In the genomic region with DNA sequence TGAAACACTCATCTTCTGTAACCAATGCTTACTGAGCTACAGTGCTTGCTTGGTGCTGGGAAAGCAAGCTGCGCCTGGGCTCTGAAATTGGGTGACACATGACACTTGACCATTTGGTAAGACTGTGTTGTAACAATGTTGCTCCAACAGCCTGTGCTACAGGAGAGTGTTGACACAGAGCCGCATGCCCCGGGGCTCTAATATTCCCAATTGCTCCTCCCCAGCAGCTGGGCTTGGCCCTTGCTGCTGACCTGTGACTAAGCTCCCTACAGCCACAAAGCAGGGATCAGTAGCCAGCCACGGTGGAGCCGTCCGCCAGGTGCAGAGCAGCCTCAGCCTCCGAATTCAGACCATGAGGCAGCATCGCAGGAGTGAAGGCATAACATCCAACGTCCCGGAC, we compare ENCODE assay signal across 10 mouse cellular contexts. TPM values are rescaled to one million over a fixed set of nuclear protein-coding genes. Genes with fewer than 3 reads are reported as not detected.
DNase-seq lines count a peak whose midpoint lies in the region; ATAC-seq and TF ChIP-seq lines count a peak whose summit lies in the region.
"Had no signal": no experiment of that assay in that cellular context is flagged by ENCODE, and none has a peak within 500 bp of the region (broad histone marks: within the 10 kb centered on the region; RNA-seq: fewer than 3 reads in every experiment).

No protein-coding gene starts in this region.

- H3K4me2 ChIP-seq in liver, embryonic 11.5 days: no peak overlapping the region
- no peak overlapping the region for H3K4me2 ChIP-seq in liver, embryonic 12.5 days
- H3K4me2 ChIP-seq: limb, embryonic 15.5 days had no signal

- no peak overlapping the region for H3K4me3 ChIP-seq in liver, embryonic 11.5 days (ENCODE audit: low read depth, low read length)
- H3K4me3 ChIP-seq in bone marrow, adult 2 months (replicated peaks; ENCODE audit: control insufficient read depth, low read depth, low read length): peak overlapping the region; percentile 62
- no peak overlapping the region for H3K4me3 ChIP-seq in liver, embryonic 12.5 days
- H3K4me3 ChIP-seq: limb, embryonic 15.5 days had no signal

- no peaks in the 10 kb centered on the region; the same call in 1 of the 2 replicates for H3K4me1 ChIP-seq in liver, embryonic 11.5 days (replicated peaks; ENCODE audit: control insufficient read depth, insufficient read depth, low read length)
- peaks cover 2% of the 10 kb centered on the region for H3K4me1 ChIP-seq in bone marrow, adult 2 months (ENCODE audit: control insufficient read depth, insufficient read depth, low read length)
- H3K4me1 ChIP-seq in liver, embryonic 12.5 days: peaks cover 26% of the 10 kb centered on the region

- peak; percentile 25; the same call in 1 of the 2 replicates for TF ChIP-seq POLR2A in bone marrow, adult 2 months (IDR thresholded peaks at IDR 0.05; ENCODE audit: borderline replicate concordance, control insufficient read depth, low read depth, low read length)

- no peaks in the 10 kb centered on the region for H3K27me3 ChIP-seq in liver, embryonic 11.5 days (replicated peaks; ENCODE audit: control insufficient read depth, insufficient read depth, low read length)
- H3K27me3 ChIP-seq in liver, embryonic 12.5 days (replicated peaks): peaks cover 20% of the 10 kb centered on the region
- H3K27me3 ChIP-seq: limb, embryonic 15.5 days had no signal

- no peak for ATAC-seq in liver, embryonic 11.5 days (replicated peaks; ENCODE audit: low FRiP score)
- ATAC-seq in liver, embryonic 12.5 days: peak; percentile 35; the same call in 1 of the 2 replicates
- ATAC-seq in monocyte, adult 5-6 weeks (replicated peaks; ENCODE audit: insufficient number of reproducible peaks, low FRiP score, low TSS enrichment, poor library complexity, severe bottlenecking): no peak
- ATAC-seq: intestine, embryonic 16.5 days had no signal

- TF ChIP-seq CTCF in bone marrow, adult 2 months (IDR thresholded peaks at IDR 0.05; ENCODE audit: control insufficient read depth, insufficient read depth, low read length): no peak

- H3K9ac ChIP-seq in liver, embryonic 11.5 days (ENCODE audit: low read depth, low read length): no peak overlapping the region
- no peak overlapping the region for H3K9ac ChIP-seq in liver, embryonic 12.5 days
- H3K9ac ChIP-seq: limb, embryonic 15.5 days had no signal

- peak; percentile 22 for DNase-seq in liver
- no peak for DNase-seq in liver, embryonic 11.5 days (ENCODE audit: low spot score)
- DNase-seq in skeletal muscle tissue, adult 2 months (ENCODE audit: low read depth, low spot score): peak; percentile 53
- DNase-seq in left cerebral cortex, adult 8-10 months (ENCODE audit: low spot score in 2 of 2): no peak
- DNase-seq: cerebellum, postnatal 10 days had no signal

- 55% methylated on average over 10 of the region's 10 CpGs for WGBS in liver, embryonic 11.5 days
- WGBS in bone marrow, adult 2 months: 40% methylated on average over 10 of the region's 10 CpGs
- 67% methylated on average over 10 of the region's 10 CpGs for WGBS in liver, embryonic 12.5 days (ENCODE audit: insufficient replicate concordance)

- no peaks in the 10 kb centered on the region for H3K36me3 ChIP-seq in liver, embryonic 11.5 days (ENCODE audit: control insufficient read depth, insufficient read depth, low read length)
- H3K36me3 ChIP-seq in liver, embryonic 12.5 days: no peaks in the 10 kb centered on the region
- H3K36me3 ChIP-seq: limb, embryonic 15.5 days had no signal

- no peaks in the 10 kb centered on the region for H3K9me3 ChIP-seq in liver, embryonic 11.5 days (ENCODE audit: control insufficient read depth, low read length)
- no peaks in the 10 kb centered on the region for H3K9me3 ChIP-seq in liver, embryonic 12.5 days (replicated peaks)
- H3K9me3 ChIP-seq: limb, embryonic 15.5 days had no signal

- no peak overlapping the region for H3K27ac ChIP-seq in liver, embryonic 11.5 days (ENCODE audit: low read depth, low read length)
- peak overlapping the region; percentile 90 for H3K27ac ChIP-seq in bone marrow, adult 2 months (ENCODE audit: control insufficient read depth, insufficient read depth, low read depth, low read length, poor library complexity)
- H3K27ac ChIP-seq in liver, embryonic 12.5 days: no peak overlapping the region
- H3K27ac ChIP-seq: limb, embryonic 15.5 days had no signal

RNA-seq across cellular contexts. Expression of gene Kcnn3, which starts 58.8 kb away (rescaled TPM):
- 0.19 and 0.45 TPM in 2 replicates for polyA plus RNA-seq in liver, embryonic 11.5 days (2014; fragmentation: Nextera tagmentation; extraction: Ambion mirVana)
- not detected in 2 replicates for polyA plus RNA-seq in bone marrow, adult 2 months (2011; ENCODE audit: insufficient read depth, insufficient read length, low replicate concordance, missing spikeins)
- polyA plus RNA-seq in liver, embryonic 12.5 days (2016; fragmentation: Nextera tagmentation; extraction: Ambion mirVana): 0.12 TPM in 1 of 2 replicates, not detected in the other
- total RNA-seq in left cerebral cortex, adult 8-10 months (2022): 10 to 100 TPM; 20.8 to 25.7 (median 23.3) TPM
- not detected in 3 replicates for total RNA-seq in monocyte, adult 5-6 weeks (2017)

Comparison
In these comparisons a context has a peak if more than half of its experiments do, and no peak if none do; other contexts are left out.
1. DNase-seq: peak in liver (single experiment) and skeletal muscle tissue, adult 2 months (single experiment); none in liver, embryonic 11.5 days (single experiment) and left cerebral cortex, adult 8-10 months (0 of 2).